Mouse (Mus musculus): Measurements from ENCODE around the gene Pyy.

GRCm38 (mm10) chr11:102087081-102087751, 20.4 kb downstream of the Pyy start:
- TF ChIP-seq TCF3 (IDR thresholded peaks at IDR 0.05; ENCODE audit: insufficient read length, low read depth) (no peak), MAX (IDR thresholded peaks at IDR 0.05; ENCODE audit: low read depth) (no peak), POLR2A (IDR thresholded peaks at IDR 0.05; ENCODE audit: insufficient read length, low read depth) (peak; percentile 36), CEBPB (IDR thresholded peaks at IDR 0.05; ENCODE audit: insufficient read depth, poor library complexity, severe bottlenecking) (no peak), USF1 (IDR thresholded peaks at IDR 0.05; ENCODE audit: low read depth) (no peak), MYOD1 (IDR thresholded peaks at IDR 0.05; ENCODE audit: control insufficient read depth in 1 of 3, insufficient read length in 2 of 3, low read depth in 2 of 3) (no peak), POLR2AphosphoS2 (IDR thresholded peaks at IDR 0.05; ENCODE audit: insufficient read length, low read depth) (no peak), MYOG (IDR thresholded peaks at IDR 0.05; ENCODE audit: control insufficient read depth in 1 of 3, insufficient read depth in 1 of 3, insufficient read length in 2 of 3, low read depth in 2 of 3) (no peak)
